Mouse (Mus musculus) CD8-positive naive resting alpha-beta T cell, adult 2 months (primary cell): ENCODE results near the gene Nt5c2.
"Not testable (repeated sequence)": the region's sequence is repeated elsewhere in the genome, so short reads cannot be mapped to it uniquely, and the experiment has no call there.

Experiments used
- DNase-seq, 2 experiments: peaks; one replicate each; pipeline ENCODE4 v3.0.0; 2022; ENCODE audit warnings: low read depth in 2 of 2, low spot score in 2 of 2

Nt5c2 gene

GRCm38 (mm10) chr19:47017831-47018230, 2.9 kb upstream of the Nt5c2 start:
- DNase-seq, result no peak

- DNase-seq, result peak in 1 of 2 experiments; percentile 16
Measured at GRCm38 (mm10) chr19:47016487-47016886, 1.5 kb upstream of the Nt5c2 start.

GRCm38 (mm10) chr19:47015965-47016364, 1.0 kb upstream of the Nt5c2 start:
- no peak for DNase-seq

GRCm38 (mm10) chr19:47015396-47015795, 443 bp upstream of the Nt5c2 start:
- DNase-seq, result no peak

GRCm38 (mm10) chr19:47014159-47014446, 850 bp downstream of the Nt5c2 start:
- no peak for DNase-seq

- DNase-seq, result no peak
Measured at GRCm38 (mm10) chr19:47013340-47014158, 1.4 kb downstream of the Nt5c2 start.

- DNase-seq, result no peak
Measured at GRCm38 (mm10) chr19:47012521-47013130, 2.3 kb downstream of the Nt5c2 start.

- no peak for DNase-seq
Measured at GRCm38 (mm10) chr19:47009943-47010342, 5.0 kb downstream of the Nt5c2 start.

GRCm38 (mm10) chr19:47009420-47009819, 5.5 kb downstream of the Nt5c2 start:
- no peak for DNase-seq

GRCm38 (mm10) chr19:47006321-47006720, 8.6 kb downstream of the Nt5c2 start:
- no peak for DNase-seq

- no peak for DNase-seq
Measured at GRCm38 (mm10) chr19:47005873-47006272, 9.1 kb downstream of the Nt5c2 start.

- no peak for DNase-seq
Measured at GRCm38 (mm10) chr19:47003742-47004511, 11.0 kb downstream of the Nt5c2 start.

GRCm38 (mm10) chr19:47000357-47000756, 14.6 kb downstream of the Nt5c2 start:
- not testable (repeated sequence) for DNase-seq

GRCm38 (mm10) chr19:46999753-47000152, 15.2 kb downstream of the Nt5c2 start:
- DNase-seq, result no peak

- no peak for DNase-seq
Measured at GRCm38 (mm10) chr19:46998953-46999352, 16.0 kb downstream of the Nt5c2 start.

GRCm38 (mm10) chr19:46998168-46998870, 16.6 kb downstream of the Nt5c2 start:
- no peak for DNase-seq

GRCm38 (mm10) chr19:46996095-46996494, 18.9 kb downstream of the Nt5c2 start:
- DNase-seq, result no peak

- not testable (repeated sequence) for DNase-seq
Measured at GRCm38 (mm10) chr19:46992329-46992728, 22.6 kb downstream of the Nt5c2 start.

GRCm38 (mm10) chr19:46991145-46991544, 23.8 kb downstream of the Nt5c2 start:
- DNase-seq, result peak; percentile 78 to 86

- not testable (repeated sequence) for DNase-seq
Measured at GRCm38 (mm10) chr19:46990625-46991024, 24.3 kb downstream of the Nt5c2 start.

GRCm38 (mm10) chr19:46990153-46990518, 24.8 kb downstream of the Nt5c2 start:
- no peak for DNase-seq
